17 mouse cellular contexts compared by ENCODE assay signal in the genomic region with DNA sequence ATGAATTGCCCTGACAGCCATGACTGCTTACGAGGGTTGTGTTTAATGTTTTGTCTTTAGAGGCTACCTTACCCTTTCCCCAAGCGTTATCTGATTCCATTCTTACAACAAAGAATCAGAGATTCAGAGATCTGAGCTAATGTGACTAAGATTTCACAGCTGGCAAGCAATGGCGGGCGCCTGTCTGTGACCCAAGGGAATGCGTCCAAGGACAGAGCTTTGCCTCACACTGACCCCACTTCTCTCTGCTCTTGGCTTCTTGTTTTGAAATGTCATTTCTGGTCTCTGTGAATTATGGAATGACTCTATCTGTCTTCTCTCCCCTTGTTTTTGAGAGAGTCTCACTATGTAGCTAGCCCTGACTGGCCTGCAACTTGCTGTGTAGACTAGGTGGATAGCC. TPM values are rescaled to one million over a fixed set of nuclear protein-coding genes. Genes with fewer than 3 reads are reported as not detected.
DNase-seq lines count a peak whose midpoint lies in the region; ATAC-seq and TF ChIP-seq lines count a peak whose summit lies in the region.
"Had no signal": no experiment of that assay in that cellular context is flagged by ENCODE, and none has a peak within 500 bp of the region (broad histone marks: within the 10 kb centered on the region; RNA-seq: fewer than 3 reads in every experiment).

No protein-coding gene starts in this region.

- intact Hi-C loops in gastrocnemius, adult 2 months (cut with DNase I): no loop called here
- intact Hi-C loops in gastrocnemius, postnatal 36 days (cut with DNase I): no loop called here

- peak overlapping the region; percentile 88 for H3K27ac ChIP-seq in gastrocnemius, adult 2 months
- H3K27ac ChIP-seq: heart, embryonic 15.5 days; intestine, embryonic 15.5 days; midbrain, embryonic 10.5 days; stomach, postnatal 0 days had no signal

- no peak for ATAC-seq in monocyte, adult 5-6 weeks (replicated peaks; ENCODE audit: insufficient number of reproducible peaks, low FRiP score, low TSS enrichment, poor library complexity, severe bottlenecking)
- ATAC-seq: forebrain, postnatal 0 days; intestine, embryonic 15.5 days had no signal

- TF ChIP-seq CTCF in gastrocnemius, adult 2 months (IDR thresholded peaks at IDR 0.05): no peak; the same call in 1 of the 2 replicates

- peak overlapping the region; percentile 30; the same call in 1 of the 2 replicates for H3K4me3 ChIP-seq in gastrocnemius, adult 2 months
- H3K4me3 ChIP-seq: erythroblast, embryonic 14.5 days; heart, embryonic 15.5 days; intestine, embryonic 15.5 days; midbrain, embryonic 10.5 days; myocyte had no signal

- DNase-seq in gastrocnemius, adult 2 months: peak; percentile 71
- DNase-seq in gastrocnemius, postnatal 36 days: no peak
- DNase-seq in kidney, postnatal 25 days: peak; percentile 16 to 50
- no peak for DNase-seq in kidney, adult 9 months
- peak; percentile 72 for DNase-seq in adrenal gland, postnatal 10 days
- peak; percentile 33 for DNase-seq in lung, postnatal 25 days (ENCODE audit: low spot score)
- no peak for DNase-seq in cerebellum, postnatal 36 days
- DNase-seq: cerebellum, adult 9-10 months; forebrain, postnatal 0 days; thymus, postnatal 14 days had no signal

RNA-seq across cellular contexts. Expression of a gene that starts 17.8 kb away (rescaled TPM):
- total RNA-seq in gastrocnemius, adult 2 months (2021): 10 to 100 TPM; 34.7 to 40.0 TPM
- total RNA-seq in gastrocnemius, postnatal 36 days (2021): 10 to 100 TPM; 25.2 to 26.6 TPM
- 10 to 100 TPM; 36.5 to 42.1 TPM for total RNA-seq in adrenal gland, postnatal 10 days (2021)
- 46.3 to 67.5 TPM (median 54.8 TPM) in 3 replicates for total RNA-seq in monocyte, adult 5-6 weeks (2017)

RNA-seq across cellular contexts. Expression of a gene that starts 17.9 kb away (rescaled TPM):
- total RNA-seq in gastrocnemius, adult 2 months (2021): 10 to 100 TPM; 39.8 to 41.5 TPM
- total RNA-seq in gastrocnemius, postnatal 36 days (2021): 10 to 100 TPM; 30.9 to 37.4 TPM
- total RNA-seq in adrenal gland, postnatal 10 days (2021): 10 to 100 TPM; 47.4 to 48.0 TPM
- total RNA-seq in monocyte, adult 5-6 weeks (2017): 30.5 to 41.7 TPM (median 32.7 TPM) in 3 replicates

RNA-seq across cellular contexts. Expression of a gene that starts 46.1 kb away (rescaled TPM):
- 1 to 10 TPM; 5.1 to 5.8 TPM for total RNA-seq in gastrocnemius, adult 2 months (2021)
- 1 to 10 TPM; 3.4 to 4.6 TPM for total RNA-seq in gastrocnemius, postnatal 36 days (2021)
- 1 to 10 TPM; 6.0 to 8.0 TPM for total RNA-seq in adrenal gland, postnatal 10 days (2021)
- total RNA-seq in monocyte, adult 5-6 weeks (2017): 10.6 to 34.7 TPM (median 14.3 TPM) in 3 replicates

Comparison
In these comparisons a context has a peak if more than half of its experiments do, and no peak if none do; other contexts are left out.
1. DNase-seq: peak in gastrocnemius, adult 2 months (single experiment), kidney, postnatal 25 days (2 of 2), adrenal gland, postnatal 10 days (single experiment) and lung, postnatal 25 days (single experiment); none in gastrocnemius, postnatal 36 days (0 of 2), kidney, adult 9 months (single experiment) and cerebellum, postnatal 36 days (0 of 2).